Comparison of ENCODE assay signal across 11 mouse cellular contexts in genomic region chr17:6835333-6835916, GRCm38 (mm10). TPM values are rescaled to one million over a fixed set of nuclear protein-coding genes. Genes with fewer than 3 reads are reported as not detected.
A peak's percentile ranks its signal among the peaks of the same experiment; 100 is the strongest.
DNase-seq lines count a peak whose midpoint lies in the region; ATAC-seq and TF ChIP-seq lines count a peak whose summit lies in the region.
"Had no signal": no experiment of that assay in that cellular context is flagged by ENCODE, and none has a peak within 500 bp of the region (broad histone marks: within the 10 kb centered on the region; RNA-seq: fewer than 3 reads in every experiment).

No protein-coding gene starts in this region.

- no peak for ATAC-seq in midbrain, embryonic 11.5 days (ENCODE audit: low FRiP score)
- peak; percentile 98 for ATAC-seq in stomach, postnatal 0 days (ENCODE audit: low FRiP score, low TSS enrichment)
- no peak for ATAC-seq in hindbrain, embryonic 11.5 days (ENCODE audit: low FRiP score)

- no peak overlapping the region for H3K4me2 ChIP-seq in midbrain, embryonic 11.5 days
- no peak overlapping the region for H3K4me2 ChIP-seq in stomach, postnatal 0 days (replicated peaks; ENCODE audit: low read depth)
- no peak overlapping the region for H3K4me2 ChIP-seq in hindbrain, embryonic 11.5 days (replicated peaks; ENCODE audit: low read depth, low read length)
- H3K4me2 ChIP-seq: heart, embryonic 13.5 days; limb, embryonic 12.5 days; midbrain, embryonic 12.5 days had no signal

- peak; percentile 32; the same call in 1 of the 2 replicates for TF ChIP-seq CTCF in stomach, postnatal 0 days (IDR thresholded peaks at IDR 0.05; ENCODE audit: low read depth)

- no peaks in the 10 kb centered on the region for H3K27me3 ChIP-seq in midbrain, embryonic 11.5 days (ENCODE audit: control insufficient read depth, insufficient read depth, low read length)
- no peaks in the 10 kb centered on the region; the same call in 1 of the 2 replicates for H3K27me3 ChIP-seq in midbrain, embryonic 10.5 days (ENCODE audit: low read depth, poor library complexity, severe bottlenecking)
- H3K27me3 ChIP-seq in stomach, postnatal 0 days (ENCODE audit: control insufficient read depth, insufficient read depth, low read length), result no peaks in the 10 kb centered on the region
- no peaks in the 10 kb centered on the region for H3K27me3 ChIP-seq in hindbrain, embryonic 11.5 days (ENCODE audit: control insufficient read depth, insufficient read depth, low read length)
- H3K27me3 ChIP-seq: heart, embryonic 13.5 days; limb, embryonic 12.5 days; midbrain, embryonic 12.5 days had no signal

- no peak for TF ChIP-seq EP300 in stomach, postnatal 0 days (optimal IDR thresholded peaks at IDR 0.05)

- DNase-seq in midbrain, embryonic 11.5 days (ENCODE audit: low spot score, missing footprints), result peak; percentile 37
- DNase-seq in midbrain, embryonic 10.5 days (ENCODE audit: low spot score), result no peak
- peak; percentile 36 for DNase-seq in ZHBTc4 (ENCODE audit: low read depth, low spot score)
- peak; percentile 89 to 95 for DNase-seq in lung, adult 18-20 months
- peak; percentile 91 for DNase-seq in stomach, postnatal 0 days (ENCODE audit: low spot score)
- DNase-seq in cerebellum, postnatal 10 days, result no peak
- no peak for DNase-seq in hindbrain, embryonic 11.5 days (ENCODE audit: low spot score)
- DNase-seq: kidney, postnatal 25 days had no signal

- H3K9me3 ChIP-seq in midbrain, embryonic 11.5 days (ENCODE audit: control insufficient read depth, low read length), result no peaks in the 10 kb centered on the region
- H3K9me3 ChIP-seq in midbrain, embryonic 10.5 days (replicated peaks), result no peaks in the 10 kb centered on the region
- no peaks in the 10 kb centered on the region for H3K9me3 ChIP-seq in stomach, postnatal 0 days (ENCODE audit: control insufficient read depth, low read length)
- H3K9me3 ChIP-seq in hindbrain, embryonic 11.5 days (ENCODE audit: control insufficient read depth, low read length), result no peaks in the 10 kb centered on the region
- H3K9me3 ChIP-seq: heart, embryonic 13.5 days; limb, embryonic 12.5 days; midbrain, embryonic 12.5 days had no signal

- no peaks in the 10 kb centered on the region for H3K4me1 ChIP-seq in midbrain, embryonic 11.5 days (ENCODE audit: control insufficient read depth, insufficient read depth, low read length)
- H3K4me1 ChIP-seq in midbrain, embryonic 10.5 days, result no peaks in the 10 kb centered on the region
- H3K4me1 ChIP-seq in stomach, postnatal 0 days (replicated peaks; ENCODE audit: control insufficient read depth, insufficient read depth), result no peaks in the 10 kb centered on the region
- H3K4me1 ChIP-seq in hindbrain, embryonic 11.5 days (replicated peaks; ENCODE audit: control insufficient read depth, insufficient read depth, low read length), result no peaks in the 10 kb centered on the region
- H3K4me1 ChIP-seq: heart, embryonic 13.5 days; limb, embryonic 12.5 days; midbrain, embryonic 12.5 days had no signal

- WGBS in midbrain, embryonic 11.5 days, result 68% methylated on average over 7 of the region's 7 CpGs
- 66% methylated on average over 7 of the region's 7 CpGs for WGBS in midbrain, embryonic 10.5 days
- WGBS in stomach, postnatal 0 days, result 24% methylated on average over 7 of the region's 7 CpGs
- WGBS in hindbrain, embryonic 11.5 days, result 63% methylated on average over 7 of the region's 7 CpGs

- no peaks in the 10 kb centered on the region for H3K36me3 ChIP-seq in midbrain, embryonic 11.5 days (ENCODE audit: control insufficient read depth, insufficient read depth, low read length)
- no peaks in the 10 kb centered on the region for H3K36me3 ChIP-seq in midbrain, embryonic 10.5 days
- no peaks in the 10 kb centered on the region for H3K36me3 ChIP-seq in stomach, postnatal 0 days (ENCODE audit: control insufficient read depth, insufficient read depth, low read length)
- no peaks in the 10 kb centered on the region for H3K36me3 ChIP-seq in hindbrain, embryonic 11.5 days (ENCODE audit: control insufficient read depth, insufficient read depth, low read length)
- H3K36me3 ChIP-seq: heart, embryonic 13.5 days; limb, embryonic 12.5 days; midbrain, embryonic 12.5 days had no signal

- H3K4me3 ChIP-seq in midbrain, embryonic 11.5 days (ENCODE audit: low read depth, low read length), result no peak overlapping the region
- no peak overlapping the region for H3K4me3 ChIP-seq in midbrain, embryonic 10.5 days
- H3K4me3 ChIP-seq in stomach, postnatal 0 days (ENCODE audit: low read depth, low read length), result no peak overlapping the region
- H3K4me3 ChIP-seq in hindbrain, embryonic 11.5 days (ENCODE audit: low read depth, low read length), result no peak overlapping the region
- H3K4me3 ChIP-seq: heart, embryonic 13.5 days; limb, embryonic 12.5 days; midbrain, embryonic 12.5 days had no signal

- H3K27ac ChIP-seq in midbrain, embryonic 11.5 days (ENCODE audit: low read depth, low read length), result no peak overlapping the region
- H3K27ac ChIP-seq in midbrain, embryonic 10.5 days (replicated peaks), result no peak overlapping the region
- peak overlapping the region; percentile 76 for H3K27ac ChIP-seq in stomach, postnatal 0 days (replicated peaks)
- H3K27ac ChIP-seq in hindbrain, embryonic 11.5 days (ENCODE audit: low read depth, low read length), result no peak overlapping the region
- H3K27ac ChIP-seq: heart, embryonic 13.5 days; limb, embryonic 12.5 days; midbrain, embryonic 12.5 days had no signal

- H3K9ac ChIP-seq in midbrain, embryonic 11.5 days (ENCODE audit: low read length), result no peak overlapping the region
- H3K9ac ChIP-seq in stomach, postnatal 0 days (ENCODE audit: low read length), result no peak overlapping the region
- no peak overlapping the region for H3K9ac ChIP-seq in hindbrain, embryonic 11.5 days (ENCODE audit: low read depth, low read length)
- H3K9ac ChIP-seq: heart, embryonic 13.5 days; limb, embryonic 12.5 days; midbrain, embryonic 12.5 days had no signal

RNA-seq across cellular contexts. Expression of gene Ezr, which starts 52.8 kb away (rescaled TPM):
- polyA plus RNA-seq in midbrain, embryonic 11.5 days (2014; fragmentation: Nextera tagmentation; extraction: Ambion mirVana), result 47.0 and 51.0 TPM in 2 replicates
- polyA plus RNA-seq in midbrain, embryonic 10.5 days (2016; fragmentation: Nextera tagmentation; extraction: Ambion mirVana), result 54.9 and 56.7 TPM in 2 replicates
- polyA plus RNA-seq in stomach, postnatal 0 days (2015; fragmentation: Nextera tagmentation; extraction: Ambion mirVana), result 289 and 299 TPM in 2 replicates
- polyA plus RNA-seq in hindbrain, embryonic 11.5 days (2014; fragmentation: Nextera tagmentation; extraction: Ambion mirVana), result 73.8 and 91.1 TPM in 2 replicates

Comparison
In these comparisons a context has a peak if more than half of its experiments do, and no peak if none do; other contexts are left out.
1. DNase-seq: peak in midbrain, embryonic 11.5 days (single experiment), ZHBTc4 (single experiment), lung, adult 18-20 months (2 of 2) and stomach, postnatal 0 days (single experiment); none in midbrain, embryonic 10.5 days (single experiment), cerebellum, postnatal 10 days (0 of 2) and hindbrain, embryonic 11.5 days (single experiment).